9 mouse cellular contexts compared by ENCODE assay signal in the genomic region with DNA sequence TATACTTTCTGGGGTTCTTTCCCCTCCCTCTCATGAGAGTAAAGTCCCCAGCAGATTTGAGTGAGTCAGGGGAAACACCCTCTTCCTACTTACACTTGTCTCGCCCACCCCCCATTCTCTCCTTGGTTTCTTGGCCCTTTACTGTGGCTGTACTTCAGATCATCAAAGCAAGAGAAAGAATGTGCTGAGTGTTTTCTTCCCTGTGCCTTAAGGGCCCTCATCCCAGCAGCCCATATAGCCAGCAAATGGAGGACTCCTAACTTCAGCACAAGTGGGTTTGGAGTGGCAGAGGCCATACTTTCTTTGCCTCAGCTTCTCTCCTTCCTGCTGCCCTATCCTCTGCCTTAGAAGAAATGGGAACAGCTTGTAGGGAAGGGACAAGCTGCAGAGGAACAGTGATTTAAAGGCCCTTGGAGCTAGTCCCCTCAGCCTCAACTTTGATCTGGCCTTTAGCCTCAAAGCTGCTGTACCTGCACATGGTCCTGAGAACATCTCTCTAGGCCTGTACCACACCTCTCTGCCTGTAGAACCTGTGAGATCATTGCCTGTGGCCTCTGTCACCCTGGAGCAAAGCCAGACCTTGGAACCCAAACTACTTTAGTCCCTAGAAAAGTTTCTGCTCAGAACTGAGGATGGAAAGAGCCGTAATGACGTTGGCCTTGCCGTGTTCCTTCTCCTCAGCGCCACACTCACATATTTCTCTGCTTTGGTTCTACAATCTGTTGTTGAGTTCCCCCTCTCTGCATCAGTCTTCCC. TPM values are rescaled to one million over a fixed set of nuclear protein-coding genes. Genes with fewer than 3 reads are reported as not detected.
A peak's percentile ranks its signal among the peaks of the same experiment; 100 is the strongest.
DNase-seq lines count a peak whose midpoint lies in the region; ATAC-seq and TF ChIP-seq lines count a peak whose summit lies in the region.
"Had no signal": no experiment of that assay in that cellular context is flagged by ENCODE, and none has a peak within 500 bp of the region (broad histone marks: within the 10 kb centered on the region; RNA-seq: fewer than 3 reads in every experiment).

No protein-coding gene starts in this region.

- peaks cover 30% of the 10 kb centered on the region for H3K27me3 ChIP-seq in E14TG2a.4 (ENCODE audit: insufficient read depth, low read length)
- no peaks in the 10 kb centered on the region for H3K27me3 ChIP-seq in hindbrain, embryonic 11.5 days (ENCODE audit: control insufficient read depth, insufficient read depth, low read length)
- no peaks in the 10 kb centered on the region for H3K27me3 ChIP-seq in lung, postnatal 0 days (replicated peaks; ENCODE audit: insufficient read depth, low read length)

- peaks cover 57% of the 10 kb centered on the region for H3K36me3 ChIP-seq in E14TG2a.4 (ENCODE audit: insufficient read depth, low read length)
- H3K36me3 ChIP-seq in hindbrain, embryonic 11.5 days (ENCODE audit: control insufficient read depth, insufficient read depth, low read length) = no peaks in the 10 kb centered on the region
- 0 out of 2 replicates have a peak, but pooled peaks cover 3% of the 10 kb centered on the region for H3K36me3 ChIP-seq in lung, postnatal 0 days (ENCODE audit: insufficient read depth, low read length)

- no peaks in the 10 kb centered on the region for H3K9me3 ChIP-seq in E14TG2a.4 (ENCODE audit: low read length)
- no peaks in the 10 kb centered on the region for H3K9me3 ChIP-seq in hindbrain, embryonic 11.5 days (ENCODE audit: control insufficient read depth, low read length)
- H3K9me3 ChIP-seq in lung, postnatal 0 days (ENCODE audit: low read length) = no peaks in the 10 kb centered on the region

- no peak for TF ChIP-seq CTCF in E14TG2a.4 (conservative IDR thresholded peaks at IDR 0.05; ENCODE audit: low read length)
- no peak for TF ChIP-seq CTCF in lung, postnatal 0 days (IDR thresholded peaks at IDR 0.05)

- peak overlapping the region; percentile 62; the same call in 1 of the 2 replicates for H3K4me3 ChIP-seq in E14TG2a.4 (replicated peaks; ENCODE audit: low read length)
- no peak overlapping the region for H3K4me3 ChIP-seq in hindbrain, embryonic 11.5 days (ENCODE audit: low read depth, low read length)
- no peak overlapping the region for H3K4me3 ChIP-seq in lung, postnatal 0 days (ENCODE audit: low read depth, low read length)

- peak overlapping the region; percentile 97 for H3K27ac ChIP-seq in hindbrain, embryonic 11.5 days (ENCODE audit: low read depth, low read length)
- H3K27ac ChIP-seq in lung, postnatal 0 days (ENCODE audit: low read length) = peak overlapping the region; percentile 86

- intact Hi-C loops in heart, postnatal 14 days (cut with DNase I) = no loop called here

- no peak overlapping the region for H3K4me2 ChIP-seq in hindbrain, embryonic 11.5 days (replicated peaks; ENCODE audit: low read depth, low read length)
- H3K4me2 ChIP-seq in lung, postnatal 0 days (replicated peaks; ENCODE audit: low read depth, low read length) = no peak overlapping the region

- H3K9ac ChIP-seq in hindbrain, embryonic 11.5 days (ENCODE audit: low read depth, low read length) = peak overlapping the region; percentile 54
- no peak overlapping the region for H3K9ac ChIP-seq in lung, postnatal 0 days (replicated peaks; ENCODE audit: low read depth)

- peak; percentile 86 for DNase-seq in heart, adult 11 months
- no peak for DNase-seq in heart, postnatal 14 days
- no peak for DNase-seq in hindbrain, embryonic 11.5 days (ENCODE audit: low spot score)
- DNase-seq in lung, postnatal 0 days (ENCODE audit: low spot score) = peak; percentile 90
- no peak for DNase-seq in frontal cortex, postnatal 25 days (ENCODE audit: low spot score in 2 of 2)
- DNase-seq in left cerebral cortex, adult 9 months (ENCODE audit: low spot score in 2 of 2) = no peak
- no peak for DNase-seq in thymus, postnatal 10 days (ENCODE audit: low spot score in 2 of 2)

- ATAC-seq in hindbrain, embryonic 11.5 days (ENCODE audit: low FRiP score) = no peak
- peak; percentile 91 for ATAC-seq in lung, postnatal 0 days

- TF ChIP-seq EP300 in lung, postnatal 0 days (IDR thresholded peaks at IDR 0.05) = peak; percentile 92

- H3K4me1 ChIP-seq in E14TG2a.4 (replicated peaks; ENCODE audit: low read depth, low read length) = peaks cover 95% of the 10 kb centered on the region
- peaks cover 60% of the 10 kb centered on the region for H3K4me1 ChIP-seq in hindbrain, embryonic 11.5 days (replicated peaks; ENCODE audit: control insufficient read depth, insufficient read depth, low read length)
- H3K4me1 ChIP-seq in lung, postnatal 0 days (ENCODE audit: insufficient read depth, low read depth, low read length) = peaks cover 10% of the 10 kb centered on the region; the same call in 1 of the 2 replicates

- 77% methylated on average over 5 of the region's 5 CpGs for whole genome bisulfite sequencing in hindbrain, embryonic 11.5 days
- 58% methylated on average over 5 of the region's 5 CpGs for WGBS in lung, postnatal 0 days

RNA-seq across cellular contexts. Expression of gene Gpr84, which starts 11.4 kb away (rescaled TPM):
- total RNA-seq in heart, postnatal 14 days (2021) = not detected
- 0.11 and 0.34 TPM in 2 replicates for polyA plus RNA-seq in hindbrain, embryonic 11.5 days (2014; fragmentation: Nextera tagmentation; extraction: Ambion mirVana)
- polyA plus RNA-seq in lung, postnatal 0 days (2015; fragmentation: Nextera tagmentation; extraction: Ambion mirVana) = 0.67 and 2.2 TPM in 2 replicates

RNA-seq across cellular contexts. Expression of gene Copz1, which starts 26.5 kb away (rescaled TPM):
- 10 to 100 TPM; 58.9 to 63.6 TPM for total RNA-seq in heart, postnatal 14 days (2021)
- 310 and 313 TPM in 2 replicates for polyA plus RNA-seq in hindbrain, embryonic 11.5 days (2014; fragmentation: Nextera tagmentation; extraction: Ambion mirVana)
- polyA plus RNA-seq in lung, postnatal 0 days (2015; fragmentation: Nextera tagmentation; extraction: Ambion mirVana) = 162 and 163 TPM in 2 replicates

RNA-seq across cellular contexts. Expression of gene Nfe2, which starts 40.8 kb away (rescaled TPM):
- under 1 TPM; 0.60 to 0.83 TPM for total RNA-seq in heart, postnatal 14 days (2021)
- polyA plus RNA-seq in hindbrain, embryonic 11.5 days (2014; fragmentation: Nextera tagmentation; extraction: Ambion mirVana) = 4.7 and 5.0 TPM in 2 replicates
- 10.5 and 11.2 TPM in 2 replicates for polyA plus RNA-seq in lung, postnatal 0 days (2015; fragmentation: Nextera tagmentation; extraction: Ambion mirVana)
- polyA plus RNA-seq: frontal cortex, adult 2 months had no signal

RNA-seq across cellular contexts. Expression of gene Zfp385a, which starts 40.9 kb away (rescaled TPM):
- 10 to 100 TPM; 16.6 to 18.4 TPM for total RNA-seq in heart, postnatal 14 days (2021)
- 19.7 and 22.2 TPM in 2 replicates for polyA plus RNA-seq in hindbrain, embryonic 11.5 days (2014; fragmentation: Nextera tagmentation; extraction: Ambion mirVana)
- 5.0 and 6.5 TPM in 2 replicates for polyA plus RNA-seq in lung, postnatal 0 days (2015; fragmentation: Nextera tagmentation; extraction: Ambion mirVana)

RNA-seq across cellular contexts. Expression of gene Hnrnpa1, which starts 58.8 kb away (rescaled TPM):
- 100 to 1,000 TPM; 174 to 180 TPM for total RNA-seq in heart, postnatal 14 days (2021)
- polyA plus RNA-seq in hindbrain, embryonic 11.5 days (2014; fragmentation: Nextera tagmentation; extraction: Ambion mirVana) = 1,309 and 1,311 TPM in 2 replicates
- 200 and 211 TPM in 2 replicates for polyA plus RNA-seq in lung, postnatal 0 days (2015; fragmentation: Nextera tagmentation; extraction: Ambion mirVana)

Comparison
In these comparisons a context has a peak if more than half of its experiments do, and no peak if none do; other contexts are left out.
1. DNase-seq: peak in heart, adult 11 months (single experiment) and lung, postnatal 0 days (single experiment); none in heart, postnatal 14 days (0 of 2), hindbrain, embryonic 11.5 days (single experiment), frontal cortex, postnatal 25 days (0 of 2), left cerebral cortex, adult 9 months (0 of 2) and thymus, postnatal 10 days (0 of 2).